ENCODE assay signal across 24 mouse cellular contexts in the genomic region with DNA sequence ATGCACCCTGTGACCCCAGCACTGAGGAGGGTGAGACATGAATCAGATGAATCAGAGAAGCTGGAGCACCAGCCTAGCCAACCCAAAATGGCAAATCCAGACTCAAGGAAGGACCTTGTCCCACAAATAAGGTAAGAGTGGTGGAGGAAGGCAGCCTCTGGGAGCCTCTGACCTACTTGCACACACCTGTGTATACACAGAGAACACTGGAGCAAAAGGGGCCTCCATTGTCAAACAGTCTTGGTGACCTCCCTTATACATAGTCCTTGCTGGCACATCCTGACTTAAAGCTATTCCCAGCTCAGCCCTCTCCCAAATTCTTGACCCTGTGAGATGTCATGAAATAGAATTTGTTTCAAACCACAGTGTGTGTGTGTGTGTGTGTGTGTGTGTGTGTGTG. TPM values are rescaled to one million over a fixed set of nuclear protein-coding genes. Genes with fewer than 3 reads are reported as not detected.
DNase-seq lines count a peak whose midpoint lies in the region; ATAC-seq and TF ChIP-seq lines count a peak whose summit lies in the region.
"Had no signal": no experiment of that assay in that cellular context is flagged by ENCODE, and none has a peak within 500 bp of the region (broad histone marks: within the 10 kb centered on the region; RNA-seq: fewer than 3 reads in every experiment).

No protein-coding gene starts in this region.

- H3K9me3 ChIP-seq in midbrain, embryonic 11.5 days (ENCODE audit: control insufficient read depth, low read length), result no peaks in the 10 kb centered on the region
- no peaks in the 10 kb centered on the region for H3K9me3 ChIP-seq in midbrain, postnatal 0 days (ENCODE audit: low read length)
- H3K9me3 ChIP-seq: embryonic facial prominence, embryonic 10.5 days; forebrain, embryonic 13.5 days; forebrain, embryonic 15.5 days had no signal

- peak; percentile 36 for DNase-seq in heart, adult 11 months
- DNase-seq in heart, postnatal 14 days, result no peak
- DNase-seq in midbrain, embryonic 11.5 days (ENCODE audit: low spot score, missing footprints), result peak; percentile 10
- no peak for DNase-seq in midbrain, postnatal 0 days (ENCODE audit: low spot score)
- peak; percentile 3 for DNase-seq in urinary bladder, postnatal 10 days (ENCODE audit: low spot score)
- no peak for DNase-seq in urinary bladder, postnatal 14 days (ENCODE audit: low spot score)
- DNase-seq: adrenal gland, adult 8-10 months; adrenal gland, postnatal 14 days; adrenal gland, postnatal 36 days; B cell, adult 2 months; cerebellum, adult 11-12 months; cerebellum, adult 2 months; cerebellum, adult 9-10 months; cerebellum, postnatal 10 days; cerebellum, postnatal 25 days had no signal

- no peak for TF ChIP-seq CTCF in midbrain, postnatal 0 days (IDR thresholded peaks at IDR 0.05)

- ATAC-seq in midbrain, embryonic 11.5 days (ENCODE audit: low FRiP score), result no peak
- no peak for ATAC-seq in midbrain, postnatal 0 days (ENCODE audit: low FRiP score)
- ATAC-seq: activated CD4-positive, CD25-positive, alpha-beta regulatory T cell, adult 4 months; CD4-positive, CD25-positive, alpha-beta regulatory T cell, adult 4 months; forebrain, embryonic 13.5 days; forebrain, embryonic 15.5 days; Patski had no signal

- H3K27ac ChIP-seq in midbrain, embryonic 11.5 days (ENCODE audit: low read depth, low read length), result no peak overlapping the region
- H3K27ac ChIP-seq in midbrain, postnatal 0 days (ENCODE audit: low read depth, low read length), result no peak overlapping the region
- H3K27ac ChIP-seq: embryonic facial prominence, embryonic 10.5 days; embryonic facial prominence, embryonic 12.5 days; forebrain, embryonic 13.5 days; forebrain, embryonic 15.5 days had no signal

- H3K27me3 ChIP-seq in midbrain, embryonic 11.5 days (ENCODE audit: control insufficient read depth, insufficient read depth, low read length), result no peaks in the 10 kb centered on the region
- no peaks in the 10 kb centered on the region for H3K27me3 ChIP-seq in midbrain, postnatal 0 days (ENCODE audit: insufficient read depth, low read length)
- H3K27me3 ChIP-seq: CH12.LX; embryonic facial prominence, embryonic 12.5 days; forebrain, embryonic 13.5 days; forebrain, embryonic 15.5 days; Patski had no signal

- H3K9ac ChIP-seq in midbrain, embryonic 11.5 days (ENCODE audit: low read length), result no peak overlapping the region
- no peak overlapping the region for H3K9ac ChIP-seq in midbrain, postnatal 0 days (replicated peaks; ENCODE audit: low read length, poor library complexity, severe bottlenecking)
- H3K9ac ChIP-seq: embryonic facial prominence, embryonic 12.5 days; forebrain, embryonic 13.5 days; forebrain, embryonic 15.5 days had no signal

- intact Hi-C loops in heart, postnatal 14 days (cut with DNase I), result no loop called here

- H3K4me1 ChIP-seq in midbrain, embryonic 11.5 days (ENCODE audit: control insufficient read depth, insufficient read depth, low read length), result no peaks in the 10 kb centered on the region
- H3K4me1 ChIP-seq in midbrain, postnatal 0 days (ENCODE audit: insufficient read depth, low read length), result no peaks in the 10 kb centered on the region
- H3K4me1 ChIP-seq: embryonic facial prominence, embryonic 10.5 days; embryonic facial prominence, embryonic 12.5 days; forebrain, embryonic 13.5 days; forebrain, embryonic 15.5 days had no signal

- H3K4me2 ChIP-seq in midbrain, embryonic 11.5 days, result no peak overlapping the region
- no peak overlapping the region for H3K4me2 ChIP-seq in midbrain, postnatal 0 days (ENCODE audit: low read depth, low read length, poor library complexity, severe bottlenecking)
- H3K4me2 ChIP-seq: embryonic facial prominence, embryonic 12.5 days; forebrain, embryonic 13.5 days; forebrain, embryonic 15.5 days had no signal

- no peaks in the 10 kb centered on the region for H3K36me3 ChIP-seq in midbrain, embryonic 11.5 days (ENCODE audit: control insufficient read depth, insufficient read depth, low read length)
- H3K36me3 ChIP-seq in midbrain, postnatal 0 days (ENCODE audit: insufficient read depth, low read length), result no peaks in the 10 kb centered on the region
- H3K36me3 ChIP-seq: embryonic facial prominence, embryonic 10.5 days; embryonic facial prominence, embryonic 12.5 days; forebrain, embryonic 15.5 days; G1E had no signal

- H3K4me3 ChIP-seq in midbrain, embryonic 11.5 days (ENCODE audit: low read depth, low read length), result no peak overlapping the region
- no peak overlapping the region for H3K4me3 ChIP-seq in midbrain, postnatal 0 days (ENCODE audit: low read depth, low read length)
- H3K4me3 ChIP-seq: embryonic facial prominence, embryonic 10.5 days; embryonic facial prominence, embryonic 12.5 days; forebrain, embryonic 13.5 days; forebrain, embryonic 15.5 days had no signal

RNA-seq across cellular contexts. Expression of gene Inhbb, which starts 57.1 kb away (rescaled TPM):
- total RNA-seq in heart, postnatal 14 days (2021), result 1 to 10 TPM; 1.0 to 1.6 TPM
- polyA plus RNA-seq in midbrain, embryonic 11.5 days (2014; fragmentation: Nextera tagmentation; extraction: Ambion mirVana), result 0.37 and 0.51 TPM in 2 replicates
- total RNA-seq in midbrain, postnatal 0 days (2014; rRNA removed), result 4.1 and 5.1 TPM in 2 replicates
- polyA plus RNA-seq in midbrain, postnatal 0 days (2015; fragmentation: Nextera tagmentation; extraction: Ambion mirVana), result 2.2 and 2.6 TPM in 2 replicates
- total RNA-seq: CH12.LX had no signal
- polyA plus RNA-seq: activated CD4-positive, CD25-positive, alpha-beta regulatory T cell, adult 4 months; CD4-positive, CD25-positive, alpha-beta regulatory T cell, adult 4 months; G1E had no signal

Comparison
In these comparisons a context has a peak if more than half of its experiments do, and no peak if none do; other contexts are left out.
1. DNase-seq: peak in heart, adult 11 months (single experiment), midbrain, embryonic 11.5 days (single experiment) and urinary bladder, postnatal 10 days (single experiment); none in heart, postnatal 14 days (0 of 2), midbrain, postnatal 0 days (single experiment) and urinary bladder, postnatal 14 days (single experiment).